Mouse (Mus musculus): Measurements from ENCODE around the gene Nrm. TPM values are rescaled to one million over a fixed set of nuclear protein-coding genes. Genes with fewer than 3 reads are reported as not detected.

Nrm gene
- polyA plus RNA-seq, 1 experiment from 2014 or later = 26.9 TPM

DNA sequence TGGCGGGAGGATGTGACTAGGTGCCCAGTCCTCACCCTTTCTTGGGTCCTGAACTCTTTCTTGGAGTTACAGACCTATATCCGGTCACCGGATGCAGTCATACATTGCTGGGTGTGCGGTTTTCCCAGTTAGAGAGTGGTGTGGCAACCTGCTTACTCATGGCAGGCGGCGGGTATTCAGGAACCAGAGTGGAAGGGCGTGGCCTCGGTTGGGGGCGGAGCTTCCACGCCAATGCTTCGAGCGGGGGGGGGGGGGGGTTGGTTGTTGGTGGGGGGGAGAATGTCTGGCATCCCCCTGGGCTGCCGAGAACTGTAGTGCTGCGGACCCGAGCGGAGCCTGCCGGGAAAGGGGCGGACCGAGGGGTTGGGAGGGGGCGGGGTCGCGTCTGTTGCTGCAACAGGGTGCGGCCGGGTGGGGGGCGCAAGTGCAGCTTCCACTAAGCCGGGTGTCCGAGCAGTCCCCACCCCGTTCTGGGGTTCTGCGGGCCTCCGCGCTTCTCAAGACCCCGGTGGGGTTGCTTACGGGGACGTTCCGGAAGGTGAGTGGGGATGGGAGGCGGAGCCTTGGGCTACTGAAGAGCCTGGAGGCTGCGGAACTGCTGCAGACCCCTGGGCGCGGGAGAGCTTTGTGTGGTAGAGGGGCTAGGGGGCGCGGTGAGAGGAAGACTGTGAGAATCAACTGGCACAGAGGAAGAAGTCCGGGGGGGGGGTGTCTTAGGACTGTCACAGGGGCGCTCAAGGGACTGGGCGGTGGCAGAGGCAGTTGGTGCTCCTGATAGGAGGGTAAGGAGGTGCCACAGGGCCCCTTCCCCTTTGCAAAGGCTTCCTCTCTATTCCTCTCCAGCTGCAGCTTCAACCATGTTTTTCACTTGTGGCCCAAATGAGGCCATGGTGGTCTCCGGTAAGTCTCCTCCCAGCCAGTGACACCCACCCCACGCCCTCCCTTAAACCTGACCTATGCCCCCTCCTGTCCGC, 37.9 kb upstream of the Nrm start, which contains the start of gene Flot1:
Flot1 (plus strand) TSS at position 267 of the 974 bp plus-strand sequence.
- H3K27me3 ChIP-seq = peaks cover 30% of the 10 kb centered on the region
- no peaks in the 10 kb centered on the region for H3K9me3 ChIP-seq
- peak within 1 kb of the TSS; percentile 79 for H3K9ac ChIP-seq
- H3K4me3 ChIP-seq = peak within 1 kb of the TSS; percentile 66
- peak; percentile 89 for ATAC-seq (ENCODE audit: low FRiP score)
- peaks cover 34% of the 10 kb centered on the region for H3K36me3 ChIP-seq
- WGBS = under 1% methylated on average over 32 of the region's 47 CpGs
- peaks cover 38% of the 10 kb centered on the region for H3K4me1 ChIP-seq (replicated peaks)
- peak within 1 kb of the TSS; percentile 85 for H3K4me2 ChIP-seq
- peak within 1 kb of the TSS; percentile 86 for H3K27ac ChIP-seq

- no peak for ATAC-seq (ENCODE audit: low FRiP score)
- no peaks in the 10 kb centered on the region for H3K9me3 ChIP-seq
- no peak overlapping the region for H3K27ac ChIP-seq
- peaks cover 26% of the 10 kb centered on the region for H3K27me3 ChIP-seq
- peaks cover 38% of the 10 kb centered on the region for H3K4me1 ChIP-seq (replicated peaks)
- peak overlapping the region; percentile 79; the same call in 1 of the 2 replicates for H3K9ac ChIP-seq
- peak overlapping the region; percentile 85 for H3K4me2 ChIP-seq
- peak overlapping the region; percentile 66 for H3K4me3 ChIP-seq
- 59% methylated on average over 7 of the region's 7 CpGs for WGBS
- H3K36me3 ChIP-seq = peaks cover 34% of the 10 kb centered on the region
These were observed 36.7 kb upstream of the Nrm start for GRCm38 (mm10) chr17:35824402-35824801.

GRCm38 (mm10) chr17:35825109-35825850, 35.8 kb upstream of the Nrm start:
- WGBS = 95% methylated on average over 13 of the region's 13 CpGs
- H3K36me3 ChIP-seq = peaks cover 34% of the 10 kb centered on the region
- no peak overlapping the region for H3K9ac ChIP-seq
- peaks cover 17% of the 10 kb centered on the region for H3K27me3 ChIP-seq
- no peak overlapping the region for H3K4me3 ChIP-seq
- no peak for ATAC-seq (ENCODE audit: low FRiP score)
- H3K4me1 ChIP-seq (replicated peaks) = peaks cover 47% of the 10 kb centered on the region
- H3K27ac ChIP-seq = no peak overlapping the region
- H3K9me3 ChIP-seq = no peaks in the 10 kb centered on the region
- H3K4me2 ChIP-seq = no peak overlapping the region

DNA sequence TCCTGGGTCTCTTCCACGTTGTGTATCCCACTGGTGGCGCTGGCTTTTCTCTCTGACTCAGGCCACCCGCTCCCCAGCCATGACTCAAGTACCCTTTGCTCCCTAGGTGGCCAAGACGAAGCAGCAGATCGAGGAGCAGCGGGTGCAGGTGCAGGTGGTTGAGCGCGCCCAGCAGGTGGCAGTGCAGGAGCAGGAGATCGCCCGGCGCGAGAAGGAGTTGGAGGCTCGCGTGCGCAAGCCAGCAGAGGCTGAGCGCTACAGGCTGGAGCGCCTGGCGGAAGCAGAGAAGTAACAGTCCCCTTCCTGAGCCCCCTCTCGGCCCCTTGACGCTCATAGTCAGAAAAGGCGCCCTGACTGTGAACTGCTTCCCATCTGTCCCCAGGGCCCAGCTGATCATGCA, 31.4 kb upstream of the Nrm start:
- H3K4me2 ChIP-seq = peak overlapping the region; percentile 30
- no peaks in the 10 kb centered on the region for H3K9me3 ChIP-seq
- H3K36me3 ChIP-seq = peaks cover 76% of the 10 kb centered on the region
- peak; percentile 30 for ATAC-seq (ENCODE audit: low FRiP score)
- 2% methylated on average over 21 of the region's 21 CpGs for WGBS
- H3K4me1 ChIP-seq (replicated peaks) = peaks cover 38% of the 10 kb centered on the region
- no peak overlapping the region for H3K27ac ChIP-seq
- H3K9ac ChIP-seq = peak overlapping the region; percentile 46
- H3K27me3 ChIP-seq = no peaks in the 10 kb centered on the region
- no peak overlapping the region; the same call in 1 of the 2 replicates for H3K4me3 ChIP-seq

DNA sequence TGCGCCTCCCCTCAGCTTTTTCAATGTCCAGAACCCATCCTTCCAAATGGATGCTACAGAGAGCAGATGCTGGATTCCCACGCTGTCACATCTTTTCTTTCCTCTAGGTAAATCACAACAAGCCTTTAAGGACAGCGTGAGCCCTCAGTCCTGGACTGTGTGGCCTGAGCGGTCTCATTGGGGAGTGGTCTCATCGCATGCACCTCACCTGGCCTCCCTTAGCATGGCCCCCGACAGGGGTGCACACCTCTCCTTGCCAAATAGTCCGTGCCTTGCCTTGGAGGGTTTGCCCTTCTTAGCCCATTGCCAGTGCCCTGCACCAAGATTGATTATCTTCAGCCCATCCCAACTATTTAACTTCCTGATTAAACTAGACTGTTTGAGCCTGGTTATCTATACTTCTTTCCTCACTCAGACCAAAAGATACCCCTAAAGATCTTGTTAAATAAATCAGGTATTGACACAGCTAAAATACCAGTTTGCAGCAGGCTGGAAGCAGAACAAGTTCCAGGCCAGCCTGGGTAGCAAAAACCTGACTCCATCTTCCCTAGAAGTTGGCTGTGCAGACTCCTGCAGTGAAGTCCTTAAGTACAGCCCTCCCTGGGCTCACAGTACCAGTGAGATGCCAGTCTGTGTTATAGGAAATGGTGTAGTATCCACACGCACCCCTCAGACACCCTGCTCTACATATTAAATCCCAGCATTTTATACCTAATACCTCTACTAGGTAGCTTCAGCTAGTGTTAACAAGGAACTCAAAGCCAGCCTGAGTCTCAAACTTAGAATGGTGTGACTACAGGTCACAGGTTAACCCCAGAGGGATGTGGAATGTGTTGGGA, 28.5 kb upstream of the Nrm start:
- Histone ChIP-seq H3K4me1 (replicated peaks) (peaks cover 52% of the 10 kb centered on the region), H3K9ac (peak overlapping the region; percentile 39; the same call in 1 of the 2 replicates), H3K27me3 (no peaks in the 10 kb centered on the region), H3K4me3 (no peak overlapping the region), H3K27ac (peak overlapping the region; percentile 32), H3K4me2 (peak overlapping the region; percentile 4; the same call in 1 of the 2 replicates), H3K36me3 (peaks cover 68% of the 10 kb centered on the region), H3K9me3 (no peaks in the 10 kb centered on the region)
- no peak for ATAC-seq (ENCODE audit: low FRiP score)
- 65% methylated on average over 8 of the region's 8 CpGs for WGBS

GRCm38 (mm10) chr17:35833239-35833751, 27.8 kb upstream of the Nrm start:
- Histone ChIP-seq H3K4me1 (replicated peaks) (peaks cover 52% of the 10 kb centered on the region), H3K9me3 (no peaks in the 10 kb centered on the region), H3K36me3 (peaks cover 62% of the 10 kb centered on the region), H3K4me3 (0 out of 2 replicates have a peak overlapping the region, but pooled peaks have one; percentile 96), H3K27me3 (no peaks in the 10 kb centered on the region), H3K27ac (0 out of 2 replicates have a peak overlapping the region, but pooled peaks have one; percentile 30), H3K9ac (peak overlapping the region; percentile 39), H3K4me2 (peak overlapping the region; percentile 92)
- WGBS = 26% methylated on average over 5 of the region's 5 CpGs
- ATAC-seq (ENCODE audit: low FRiP score) = no peak

DNA sequence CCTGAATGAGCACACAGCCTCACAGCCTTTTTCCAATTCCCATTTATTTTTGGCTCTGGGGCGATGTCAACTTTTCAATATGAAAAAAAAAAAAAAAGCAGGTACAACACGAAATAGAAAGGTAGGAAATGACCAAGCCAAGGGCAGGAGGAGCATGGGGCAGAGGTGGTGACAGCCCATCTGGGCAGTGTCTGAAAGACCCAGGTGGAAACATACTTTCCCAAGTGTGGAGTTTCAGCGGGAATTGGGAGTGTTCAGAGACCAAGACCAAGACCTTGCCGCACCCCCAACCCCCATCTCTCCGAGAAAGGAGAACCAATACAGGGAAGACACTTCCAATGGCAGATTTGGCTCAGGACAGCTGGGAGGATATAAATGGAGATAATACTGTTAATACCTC, 27.2 kb upstream of the Nrm start:
- Histone ChIP-seq H3K9ac (peak overlapping the region; percentile 53), H3K36me3 (peaks cover 62% of the 10 kb centered on the region), H3K4me3 (peak overlapping the region; percentile 96), H3K4me2 (peak overlapping the region; percentile 92), H3K27me3 (no peaks in the 10 kb centered on the region), H3K4me1 (replicated peaks) (peaks cover 56% of the 10 kb centered on the region), H3K27ac (no peak overlapping the region), H3K9me3 (no peaks in the 10 kb centered on the region)
- WGBS = 63% methylated on average over 5 of the region's 5 CpGs
- no peak for ATAC-seq (ENCODE audit: low FRiP score)

GRCm38 (mm10) chr17:35834696-35835422, 26.3 kb upstream of the Nrm start:
- H3K27me3 ChIP-seq = no peaks in the 10 kb centered on the region
- 79% methylated on average over 26 of the region's 26 CpGs for WGBS
- H3K4me1 ChIP-seq (replicated peaks) = peaks cover 61% of the 10 kb centered on the region
- peak overlapping the region; percentile 100 for H3K9ac ChIP-seq
- H3K4me3 ChIP-seq = peak overlapping the region; percentile 96
- peak overlapping the region; percentile 30; the same call in 1 of the 2 replicates for H3K27ac ChIP-seq
- peak overlapping the region; percentile 92 for H3K4me2 ChIP-seq
- ATAC-seq (ENCODE audit: low FRiP score) = no peak
- H3K36me3 ChIP-seq = peaks cover 62% of the 10 kb centered on the region
- H3K9me3 ChIP-seq = no peaks in the 10 kb centered on the region

DNA sequence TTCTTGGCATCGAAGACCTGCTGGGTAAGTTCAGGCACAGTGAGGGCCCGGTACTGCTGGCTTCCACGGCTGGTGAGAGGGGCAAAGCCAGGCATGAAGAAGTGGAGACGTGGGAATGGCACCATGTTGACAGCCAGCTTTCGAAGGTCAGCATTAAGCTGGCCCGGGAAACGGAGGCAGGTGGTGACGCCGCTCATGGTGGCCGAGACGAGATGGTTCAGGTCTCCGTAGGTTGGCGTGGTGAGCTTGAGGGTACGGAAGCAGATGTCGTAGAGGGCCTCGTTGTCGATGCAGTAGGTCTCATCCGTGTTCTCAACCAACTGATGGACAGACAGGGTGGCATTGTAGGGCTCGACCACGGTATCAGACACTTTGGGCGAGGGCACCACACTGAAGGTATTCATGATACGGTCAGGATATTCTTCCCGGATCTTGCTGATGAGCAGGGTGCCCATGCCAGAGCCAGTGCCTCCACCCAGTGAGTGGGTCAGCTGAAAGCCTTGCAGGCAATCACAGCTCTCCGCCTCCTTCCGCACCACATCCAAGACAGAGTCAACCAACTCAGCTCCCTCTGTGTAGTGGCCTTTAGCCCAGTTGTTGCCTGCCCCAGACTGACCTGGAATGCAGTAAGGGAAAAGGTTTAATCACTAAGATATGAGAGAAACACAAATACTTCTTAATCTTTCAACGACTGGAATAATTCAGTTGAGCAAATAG, 25.5 kb upstream of the Nrm start:
- Histone ChIP-seq H3K27ac (peak overlapping the region; percentile 99; the same call in 1 of the 2 replicates), H3K4me3 (peak overlapping the region; percentile 96), H3K27me3 (no peaks in the 10 kb centered on the region), H3K36me3 (peaks cover 60% of the 10 kb centered on the region), H3K9me3 (no peaks in the 10 kb centered on the region), H3K4me2 (peak overlapping the region; percentile 92), H3K4me1 (replicated peaks) (peaks cover 58% of the 10 kb centered on the region), H3K9ac (peak overlapping the region; percentile 100)
- no peak for ATAC-seq (ENCODE audit: low FRiP score)
- 81% methylated on average over 26 of the region's 26 CpGs for WGBS

DNA sequence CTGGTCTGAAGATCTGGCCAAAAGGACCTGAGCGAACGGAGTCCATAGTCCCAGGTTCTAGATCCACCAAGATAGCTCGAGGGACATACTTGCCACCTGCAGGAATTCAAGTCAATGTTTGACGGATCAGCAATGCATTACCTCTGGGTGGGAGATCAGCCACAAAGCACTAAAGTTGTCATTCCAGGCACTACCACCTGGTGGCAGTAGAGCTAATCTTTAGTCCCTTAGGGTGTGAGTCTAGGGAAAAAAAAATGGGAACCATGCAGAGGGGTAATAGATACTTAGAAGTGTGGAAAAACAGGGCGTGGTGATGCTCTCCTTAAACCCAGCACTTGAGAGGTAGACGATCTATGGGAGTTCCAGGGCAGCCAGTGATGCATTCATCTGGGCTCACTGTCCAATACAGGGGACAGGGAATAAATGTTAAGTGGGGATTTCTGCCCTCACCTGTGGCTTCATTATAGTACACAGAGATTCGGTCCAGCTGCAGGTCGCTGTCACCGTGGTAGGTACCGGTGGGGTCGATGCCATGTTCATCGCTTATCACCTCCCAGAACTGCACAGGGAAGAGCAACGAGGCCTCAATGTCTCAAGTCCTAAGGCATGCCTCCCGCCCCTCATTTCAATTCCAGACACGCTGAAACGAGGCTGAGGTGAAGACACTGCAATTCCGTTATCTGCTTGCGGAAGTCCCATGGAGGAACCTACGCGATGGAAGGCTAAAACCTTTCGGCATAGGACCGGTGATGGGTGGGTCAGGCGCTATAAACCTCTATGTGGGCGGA, 24.7 kb upstream of the Nrm start:
- ATAC-seq (ENCODE audit: low FRiP score) = 0 out of 2 replicates have a peak, but pooled peaks have one; percentile 0
- peak overlapping the region; percentile 92 for H3K4me2 ChIP-seq
- 7% methylated on average over 24 of the region's 24 CpGs for WGBS

More for the DNA sequence above, 24.7 kb upstream of the Nrm start:
- H3K9me3 ChIP-seq = no peaks in the 10 kb centered on the region
- H3K4me3 ChIP-seq = peak overlapping the region; percentile 96
- H3K36me3 ChIP-seq = peaks cover 52% of the 10 kb centered on the region
- no peaks in the 10 kb centered on the region for H3K27me3 ChIP-seq
- H3K27ac ChIP-seq = peak overlapping the region; percentile 99
- peaks cover 56% of the 10 kb centered on the region for H3K4me1 ChIP-seq (replicated peaks)
- peak overlapping the region; percentile 100 for H3K9ac ChIP-seq
